Mouse (Mus musculus) T-helper 1 cell (primary cell): ENCODE data around the gene Slitrk1.

Experiments
- in situ Hi-C: fragments of 300-600 bp; cut with MboI, MseI; formaldehyde crosslinking; loops from one replicate; pipeline ENCODE4 v1.15.1; 2025; ENCODE audit warnings: high pct_unique_total_duplicates

The Slitrk1 gene

DNA sequence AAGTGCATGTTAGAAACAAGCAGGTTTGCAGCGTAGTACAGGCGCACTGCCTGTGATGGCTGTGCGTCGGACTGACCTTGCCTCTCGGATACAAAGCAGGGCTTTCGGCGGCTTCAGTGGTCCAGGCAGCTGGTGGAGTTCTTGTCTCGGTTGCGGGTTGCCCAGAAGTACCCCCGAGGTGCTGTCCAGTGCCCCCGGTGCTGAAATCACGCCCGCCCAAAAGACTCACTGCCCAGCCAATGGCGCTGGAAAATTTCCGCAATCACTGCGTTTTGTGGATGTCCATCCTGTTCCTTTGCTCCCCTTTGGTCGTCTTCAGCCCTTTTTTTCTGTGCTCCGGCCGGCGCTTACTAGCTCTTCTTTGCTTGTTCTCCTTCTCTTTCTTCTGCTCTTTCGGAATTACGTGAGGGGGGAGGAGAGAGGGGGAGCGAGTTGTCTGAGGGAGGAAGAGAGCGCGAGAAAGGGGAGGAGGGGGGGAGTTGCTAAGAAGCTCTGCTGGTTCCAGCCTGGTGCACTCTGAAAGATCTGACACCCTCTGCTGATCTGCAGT, at the start of gene Slitrk1:
TSS of gene Slitrk1 (minus strand) at position 445 of the 550 bp plus-strand sequence.
- in situ Hi-C loops, result no loop called here

DNA sequence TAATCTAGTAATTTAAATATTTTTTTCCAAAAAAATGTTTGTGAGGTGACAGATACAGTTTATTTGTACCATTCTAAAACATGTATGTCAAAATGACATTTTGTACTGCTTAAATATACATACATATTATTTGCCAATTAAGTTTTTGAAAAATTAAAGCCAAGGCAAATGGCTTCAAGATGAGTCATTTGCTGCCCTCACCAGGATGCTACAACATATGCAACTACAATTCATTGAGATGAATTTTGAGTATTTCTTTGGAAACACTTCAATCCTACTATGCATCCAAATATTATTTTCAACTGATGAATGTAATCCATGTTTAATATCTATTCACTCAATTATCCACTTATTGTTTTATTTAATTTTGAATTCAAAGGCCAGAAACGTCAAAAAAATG, 21.8 kb upstream of the Slitrk1 start:
- in situ Hi-C loops, result no loop called here

DNA sequence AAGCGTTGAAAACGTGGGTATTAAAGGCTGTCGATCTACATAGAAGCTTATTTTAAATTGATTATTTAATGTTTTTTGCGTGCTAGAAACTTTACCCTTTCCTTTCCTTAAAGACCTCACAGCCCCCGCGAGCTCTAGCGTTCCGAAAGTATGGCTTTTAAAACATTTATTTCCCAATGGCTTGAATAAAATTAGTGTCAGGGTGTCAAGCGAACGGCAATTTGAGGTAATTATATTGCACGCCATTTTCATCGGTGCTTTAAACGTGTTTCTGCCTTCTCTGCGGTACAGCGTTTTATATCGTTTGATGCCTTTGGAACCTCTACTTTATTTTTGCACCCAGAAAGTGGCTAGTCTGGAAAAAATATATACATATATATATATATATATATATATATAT, 378 bp upstream of the Slitrk1 start:
- in situ Hi-C loops, result no loop called here

DNA sequence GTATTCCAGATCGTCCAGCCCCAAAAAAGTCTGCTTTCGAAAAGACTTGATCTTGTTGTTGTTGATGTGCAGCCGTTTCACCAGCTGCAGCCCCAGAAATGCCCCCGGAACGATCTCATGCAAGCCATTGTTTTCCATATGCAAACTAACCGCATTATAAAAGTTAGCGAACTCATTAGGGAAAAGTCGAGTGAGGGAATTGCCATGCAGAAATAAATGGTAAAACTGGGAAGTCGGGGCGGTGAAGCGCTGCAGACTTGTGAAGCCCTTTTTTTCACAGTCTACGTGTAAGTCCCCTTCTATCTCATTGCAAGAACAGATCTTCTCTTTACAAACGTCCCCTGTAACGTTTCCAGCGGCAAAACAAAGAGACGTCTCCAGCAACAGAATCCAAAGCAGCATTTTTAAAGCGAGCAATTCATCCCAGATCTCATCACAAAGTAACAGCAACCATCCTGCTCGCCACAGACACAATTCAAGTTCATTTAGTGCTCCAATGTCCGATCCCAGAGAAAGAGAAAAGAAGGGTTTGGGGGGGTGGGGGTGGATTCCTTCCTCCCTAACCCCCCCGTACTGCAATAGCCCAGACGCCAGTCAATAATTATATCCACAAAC, 975 bp downstream of the Slitrk1 start:
- in situ Hi-C loops, result no loop called here

DNA sequence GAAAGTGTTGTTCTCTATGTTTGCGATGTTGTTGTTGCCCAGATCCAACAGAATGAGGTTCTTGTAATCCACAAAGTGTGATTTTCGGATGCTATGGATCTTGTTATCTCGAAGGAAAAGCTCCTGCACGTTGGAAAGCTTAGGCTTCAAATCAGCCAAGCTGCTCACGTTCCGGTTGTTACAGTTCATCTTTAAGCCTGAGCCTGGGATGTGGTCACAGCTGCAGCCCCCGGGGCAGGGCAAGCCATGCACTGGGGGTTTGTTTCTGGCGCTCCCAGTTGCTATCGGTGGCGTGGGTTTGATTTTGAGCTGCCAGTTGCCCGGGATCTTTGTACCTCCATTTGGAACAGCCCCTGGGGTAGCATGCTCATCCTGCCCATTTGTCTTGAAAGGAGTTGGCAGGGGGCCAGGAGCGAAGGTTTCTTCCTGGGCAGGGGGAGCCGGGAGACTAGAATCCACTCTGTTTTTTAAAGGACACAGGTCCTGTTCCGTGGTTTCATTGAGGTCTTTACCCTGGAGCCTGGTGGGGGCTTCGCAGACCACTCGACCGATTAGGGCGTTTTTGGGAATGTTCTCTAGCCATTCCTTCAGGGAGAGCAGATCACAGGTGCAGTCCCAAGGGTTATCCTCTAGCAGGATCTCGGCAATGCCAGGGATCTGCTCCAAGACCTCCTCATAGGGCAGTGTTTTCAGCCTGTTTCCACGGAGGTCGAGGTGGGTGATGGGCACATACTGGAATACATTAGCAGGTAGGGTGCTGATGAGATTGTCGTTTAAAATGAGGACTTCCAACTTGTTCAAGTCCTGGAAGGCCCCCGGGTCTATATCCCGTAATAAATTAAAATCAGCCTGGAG, 1.7 kb downstream of the Slitrk1 start:
- in situ Hi-C loops, result no loop called here

DNA sequence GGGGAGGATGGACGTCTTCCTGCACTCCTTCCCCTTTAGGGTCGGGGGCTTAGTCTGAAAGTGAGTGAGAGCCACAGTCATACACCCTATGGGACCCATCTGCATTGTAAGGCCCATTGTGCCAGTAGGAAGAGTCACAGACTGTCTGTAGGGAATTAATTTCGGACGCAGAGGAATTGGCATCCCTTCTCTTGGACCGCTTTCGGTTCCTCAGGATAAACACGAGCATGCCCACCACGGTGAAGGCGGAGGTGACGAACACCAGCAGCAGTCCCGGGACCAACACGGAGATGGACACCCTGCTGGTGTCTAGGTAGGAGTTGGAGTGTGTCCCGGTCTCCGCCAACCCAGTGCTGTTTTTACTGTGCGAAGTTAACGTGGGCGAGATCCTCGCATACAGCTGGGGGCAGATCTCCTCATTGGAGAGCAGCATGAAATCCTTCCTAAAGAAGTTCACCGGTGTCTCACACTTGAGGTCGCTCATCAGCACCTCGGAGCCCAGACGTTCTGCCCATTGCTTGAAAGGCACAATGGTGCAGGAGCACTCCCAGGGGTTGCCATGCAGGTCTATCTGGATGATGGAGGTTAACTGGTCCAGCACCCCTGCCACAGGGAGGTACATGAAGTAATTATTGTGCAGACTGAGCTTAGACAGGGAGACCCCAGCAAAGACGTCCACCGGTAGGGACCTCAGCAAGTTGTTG, 2.7 kb downstream of the Slitrk1 start:
- in situ Hi-C loops, result no loop called here

DNA sequence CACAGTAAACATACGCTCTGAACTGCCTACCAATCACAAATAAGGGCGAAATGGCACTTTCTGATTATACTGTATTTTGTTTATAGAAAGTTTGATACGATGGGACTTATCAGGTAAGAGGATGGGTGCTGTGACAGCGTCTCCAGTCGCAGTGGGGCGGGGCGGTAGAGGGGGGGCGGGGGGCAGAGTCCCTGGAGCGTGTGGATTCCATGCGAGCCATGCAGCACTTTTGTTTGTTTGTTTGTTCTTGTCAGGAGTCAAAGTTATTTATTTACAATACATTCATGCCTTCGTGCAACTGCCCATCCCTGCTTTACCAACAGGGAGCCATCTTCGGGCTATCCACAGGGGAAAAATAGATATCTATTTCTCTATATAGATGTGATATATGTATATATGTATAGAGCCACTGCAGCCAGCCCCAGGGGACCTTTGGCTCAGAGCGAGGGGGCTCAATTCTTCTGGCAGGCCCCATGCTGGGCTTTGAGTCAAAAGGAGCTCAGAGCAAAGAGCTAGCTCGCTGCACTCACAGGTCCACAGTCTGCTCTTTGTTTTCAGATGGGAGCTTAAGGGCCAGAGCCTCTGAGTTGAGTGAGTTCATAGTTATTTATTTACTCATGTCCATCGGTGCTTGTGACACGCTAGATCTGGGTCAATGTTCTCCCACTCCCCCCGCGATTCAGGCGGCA, 3.4 kb downstream of the Slitrk1 start:
- in situ Hi-C loops, result no loop called here

DNA sequence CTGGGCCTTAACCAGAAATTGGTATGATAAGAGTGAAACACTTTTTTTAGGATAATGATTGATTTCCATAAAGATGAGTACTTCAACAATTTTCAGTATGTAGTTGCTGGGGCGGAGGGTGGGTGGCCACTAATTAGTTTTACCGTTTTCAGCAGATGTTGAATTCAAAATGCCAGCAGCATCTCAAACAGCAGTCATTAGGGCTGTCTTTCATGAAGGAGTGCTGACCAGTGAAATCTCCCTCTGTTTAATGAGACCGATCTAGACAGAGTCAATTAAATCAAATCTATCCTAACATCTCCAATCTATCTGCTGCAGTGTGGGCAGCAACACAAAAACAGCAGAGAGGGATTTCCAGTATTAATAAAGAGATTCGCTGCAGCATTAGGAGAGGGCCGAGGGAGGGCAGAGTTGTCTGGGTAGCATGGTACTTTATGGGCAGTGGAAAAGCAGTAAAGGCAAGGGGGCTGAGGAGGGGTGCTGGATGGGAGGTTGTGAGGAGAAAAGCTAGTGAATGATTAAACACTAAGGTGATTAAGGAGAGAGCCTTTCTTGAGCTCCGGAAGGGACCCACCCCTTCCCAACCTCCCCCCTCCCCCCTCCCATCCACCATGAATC, 4.5 kb downstream of the Slitrk1 start:
- in situ Hi-C loops, result no loop called here

DNA sequence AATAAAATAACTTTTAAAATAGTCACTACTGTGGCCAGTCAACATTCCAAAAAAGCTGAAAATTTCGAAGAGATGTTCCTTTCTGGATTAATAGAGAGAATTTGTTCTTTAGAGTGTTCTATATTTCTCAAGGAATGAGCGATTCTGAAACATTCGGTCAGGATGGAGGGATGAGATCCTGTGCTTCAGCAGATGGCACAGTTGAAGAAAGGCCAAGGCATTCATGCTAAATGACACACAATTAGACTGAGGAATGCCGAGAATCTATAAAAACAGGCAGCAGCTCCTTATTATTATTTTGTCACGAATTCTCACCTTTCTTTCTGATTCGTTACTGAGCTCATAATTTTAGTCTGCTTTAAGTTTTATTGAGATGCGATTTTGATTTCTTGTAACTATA, 15.4 kb downstream of the Slitrk1 start:
- in situ Hi-C loops, result no loop called here

DNA sequence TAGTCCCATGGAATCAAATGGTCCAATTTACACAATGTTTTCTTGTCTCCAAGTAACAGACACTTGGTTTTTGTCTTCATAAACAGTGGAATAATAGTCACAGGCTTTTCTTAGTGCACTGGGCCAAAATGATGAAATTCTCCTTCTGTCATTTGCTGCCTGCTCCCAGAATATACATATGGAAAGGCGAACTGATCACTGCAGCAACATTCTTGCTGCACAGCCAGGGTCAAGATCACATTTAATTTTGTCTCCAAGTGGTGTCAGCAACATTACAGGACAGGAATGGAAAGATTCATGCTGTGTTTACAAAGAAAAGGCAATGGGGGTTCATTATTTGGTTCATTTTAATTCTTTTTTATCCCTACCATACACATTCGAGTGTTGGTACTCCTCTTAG, 18.5 kb downstream of the Slitrk1 start:
- in situ Hi-C loops, result no loop called here

DNA sequence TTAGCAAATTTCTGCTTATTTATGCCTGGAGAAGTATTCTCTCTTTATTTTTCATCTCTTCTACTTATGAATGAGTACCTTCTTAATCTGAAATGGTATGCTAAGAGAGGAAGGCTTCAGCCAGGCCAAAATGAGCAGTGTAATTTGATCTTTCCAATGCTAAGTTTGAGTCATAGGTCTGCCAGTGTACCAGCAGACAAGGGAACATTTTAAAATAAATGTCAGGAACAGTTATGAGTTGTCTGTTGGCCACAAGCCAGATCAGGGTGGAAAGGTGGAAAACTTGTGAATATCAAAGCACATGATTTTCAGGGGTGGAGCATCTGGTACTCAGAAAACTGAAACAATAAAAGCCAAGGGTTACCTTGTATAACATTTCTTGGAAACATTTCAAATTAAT, 46.1 kb downstream of the Slitrk1 start:
- in situ Hi-C loops, result no loop called here

DNA sequence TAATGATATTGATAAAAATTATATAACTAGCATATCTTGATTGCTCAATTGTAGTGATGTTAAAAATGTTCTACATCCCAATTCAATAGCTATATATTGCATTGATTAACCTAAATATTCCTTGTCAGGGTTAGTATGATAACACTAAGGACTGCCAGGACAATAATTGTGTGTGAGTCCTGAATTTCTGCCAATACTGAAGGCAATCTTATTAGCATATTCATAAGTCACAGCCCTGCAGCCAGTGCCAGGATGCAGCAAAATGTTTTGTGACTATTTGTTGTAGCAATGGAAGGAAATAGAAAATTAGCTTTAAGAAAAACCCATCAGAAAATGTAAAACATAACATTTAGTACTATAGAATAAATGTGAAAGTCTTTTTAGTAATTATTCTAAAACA, 49.3 kb downstream of the Slitrk1 start:
- in situ Hi-C loops, result no loop called here

DNA sequence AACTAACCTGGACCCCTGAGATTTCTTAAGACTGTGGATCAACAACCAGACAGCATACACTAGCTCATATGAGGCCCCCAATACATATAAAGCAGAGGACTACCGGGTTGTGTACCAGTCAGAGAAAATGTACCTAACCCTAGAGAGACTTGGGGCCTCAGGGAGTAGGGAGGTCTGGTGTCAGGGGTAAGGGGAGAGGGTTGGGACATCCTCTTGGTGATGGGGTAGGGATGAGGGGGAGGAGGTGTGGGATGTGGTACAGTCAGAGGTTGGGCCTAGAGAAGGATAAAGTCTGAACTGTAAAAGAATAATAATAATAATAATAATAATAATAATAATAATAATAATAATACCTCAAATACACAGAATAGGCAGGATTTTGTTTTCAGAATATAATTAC, 54.6 kb downstream of the Slitrk1 start:
- in situ Hi-C loops, result no loop called here
